Mouse (Mus musculus) MEL (cell line): Measurements from ENCODE around the gene Fancc.

Source experiments
- CTCF ChIP-seq, 3 experiments: IDR thresholded peaks in 2 of 3; conservative IDR thresholded peaks in 1 of 3; 2 replicates each; pipeline ENCODE4 v1.5.1; 2011 to 2012; ENCODE audit warnings: low read length in 3 of 3, low read depth in 2 of 3, mild to moderate bottlenecking in 2 of 3, improper control_type of control experiment in 1 of 3, inconsistent platforms in 1 of 3, mixed read lengths in 1 of 3, moderate library complexity in 1 of 3; ENCODE audit not compliant: control insufficient read depth in 1 of 3, insufficient read depth in 1 of 3, poor library complexity in 1 of 3, severe bottlenecking in 1 of 3
- EP300 ChIP-seq, 2 experiments: IDR thresholded peaks; 2 replicates each; pipeline ENCODE4 v1.6.1; 2011; ENCODE audit warnings: improper control_type of control experiment in 2 of 2, low read length in 2 of 2, low read depth in 1 of 2, mild to moderate bottlenecking in 1 of 2
- GATA1 ChIP-seq: IDR thresholded peaks from 2 replicates; pipeline ENCODE4 v1.6.1; 2011; ENCODE audit warnings: low read depth, low read length, improper control_type of control experiment
- ZC3H11A ChIP-seq: IDR thresholded peaks from 2 replicates; pipeline ENCODE4 v1.6.1; 2012; ENCODE audit warnings: low read depth, mild to moderate bottlenecking, inconsistent platforms, low read length, improper control_type of control experiment

DNA sequence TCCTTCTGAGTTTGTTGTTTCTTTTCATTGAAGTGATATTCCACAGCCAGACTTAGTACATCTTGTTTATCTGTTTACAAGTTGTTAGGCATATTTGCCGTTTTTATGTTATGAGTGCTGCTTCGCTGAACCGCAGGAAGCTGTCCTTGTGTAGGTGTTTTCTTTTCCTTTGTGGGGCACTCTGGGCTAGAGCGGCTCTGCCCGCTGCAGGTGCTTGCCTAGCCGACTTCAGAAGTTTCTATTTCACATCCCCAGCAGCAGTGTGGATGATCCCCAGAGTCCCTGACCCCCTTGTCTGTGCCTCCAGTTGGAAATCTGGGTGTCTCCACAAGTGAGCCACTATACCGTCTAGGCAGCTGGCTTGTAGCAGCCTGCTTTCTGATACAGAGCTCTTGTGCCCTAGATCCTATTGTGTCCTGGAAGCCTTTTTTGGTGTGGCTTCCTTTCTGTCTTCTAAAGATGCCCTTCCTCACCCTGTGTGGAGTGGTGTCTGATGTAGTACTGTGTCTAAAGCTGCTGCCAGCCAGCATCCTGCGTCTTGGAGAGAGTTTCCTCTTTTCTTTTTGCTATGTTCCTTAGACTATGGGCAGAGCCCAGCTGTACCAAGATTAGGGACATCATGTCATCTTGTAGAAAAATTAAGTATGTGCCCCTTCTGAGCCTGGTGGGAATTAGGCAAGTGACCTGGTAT is 247.2 kb downstream of the Fancc start:
- TF ChIP-seq ZC3H11A (no peak), EP300 (IDR thresholded peaks at IDR 0.05; ENCODE audit: low read depth in 1 of 2, low read length in 2 of 2) (no peak), CTCF (IDR thresholded peaks at IDR 0.05 in 2 of 3, conservative IDR thresholded peaks at IDR 0.05 in 1 of 3; ENCODE audit: control insufficient read depth in 1 of 3, insufficient read depth in 1 of 3, low read depth in 2 of 3, low read length in 3 of 3, poor library complexity in 1 of 3, severe bottlenecking in 1 of 3) (no peak), GATA1 (no peak)
